Mouse (Mus musculus): Measurements from ENCODE around the gene Hist1h3b. TPM values are rescaled to one million over a fixed set of nuclear protein-coding genes. Genes with fewer than 3 reads are reported as not detected.

The Hist1h3b gene
- polyA plus RNA-seq, 1 experiment, result 0.88 TPM

DNA sequence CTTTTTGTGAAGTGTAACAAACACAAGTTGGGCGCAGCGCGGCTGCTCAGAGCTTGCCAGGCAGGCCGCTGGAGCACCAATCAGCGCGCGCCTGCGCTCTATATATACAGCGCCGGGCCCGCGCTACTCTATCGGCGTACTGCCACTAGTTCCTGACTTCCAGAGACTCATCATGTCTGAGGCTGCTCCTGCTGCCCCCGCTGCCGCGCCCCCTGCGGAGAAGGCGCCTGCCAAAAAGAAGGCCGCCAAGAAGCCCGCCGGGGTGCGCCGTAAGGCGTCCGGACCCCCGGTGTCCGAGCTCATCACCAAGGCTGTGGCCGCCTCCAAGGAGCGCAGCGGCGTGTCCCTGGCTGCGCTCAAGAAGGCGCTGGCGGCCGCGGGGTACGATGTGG, 13.4 kb upstream of the Hist1h3b start, which contains the start of gene Hist1h1c:
TSS of gene Hist1h1c (plus strand) at position 132 of the 392 bp plus-strand sequence.
- H3K27me3 ChIP-seq (replicated peaks; ENCODE audit: control insufficient read depth, insufficient read depth, low read length), result no peaks in the 10 kb centered on the region
- peak within 1 kb of the TSS; percentile 98 for H3K27ac ChIP-seq (ENCODE audit: insufficient read depth, low read depth, low read length)
- H3K36me3 ChIP-seq (ENCODE audit: control insufficient read depth, insufficient read depth, low read length), result peaks cover 3% of the 10 kb centered on the region; the same call in 1 of the 2 replicates
- H3K4me3 ChIP-seq (ENCODE audit: insufficient read depth, low read depth, low read length), result peak within 1 kb of the TSS; percentile 69
- H3K4me1 ChIP-seq (ENCODE audit: control insufficient read depth, insufficient read depth, low read length), result peaks cover 4% of the 10 kb centered on the region; the same call in 1 of the 2 replicates
- under 1% methylated on average over 38 of the region's 38 CpGs for WGBS
- DNase-seq, result peak; percentile 94
- TF ChIP-seq CTCF (conservative IDR thresholded peaks at IDR 0.05; ENCODE audit: insufficient read depth, insufficient read length, low read depth, low read length), result no peak
- peak; percentile 91 for TF ChIP-seq POLR2A (IDR thresholded peaks at IDR 0.05; ENCODE audit: low read depth, low read length)

DNA sequence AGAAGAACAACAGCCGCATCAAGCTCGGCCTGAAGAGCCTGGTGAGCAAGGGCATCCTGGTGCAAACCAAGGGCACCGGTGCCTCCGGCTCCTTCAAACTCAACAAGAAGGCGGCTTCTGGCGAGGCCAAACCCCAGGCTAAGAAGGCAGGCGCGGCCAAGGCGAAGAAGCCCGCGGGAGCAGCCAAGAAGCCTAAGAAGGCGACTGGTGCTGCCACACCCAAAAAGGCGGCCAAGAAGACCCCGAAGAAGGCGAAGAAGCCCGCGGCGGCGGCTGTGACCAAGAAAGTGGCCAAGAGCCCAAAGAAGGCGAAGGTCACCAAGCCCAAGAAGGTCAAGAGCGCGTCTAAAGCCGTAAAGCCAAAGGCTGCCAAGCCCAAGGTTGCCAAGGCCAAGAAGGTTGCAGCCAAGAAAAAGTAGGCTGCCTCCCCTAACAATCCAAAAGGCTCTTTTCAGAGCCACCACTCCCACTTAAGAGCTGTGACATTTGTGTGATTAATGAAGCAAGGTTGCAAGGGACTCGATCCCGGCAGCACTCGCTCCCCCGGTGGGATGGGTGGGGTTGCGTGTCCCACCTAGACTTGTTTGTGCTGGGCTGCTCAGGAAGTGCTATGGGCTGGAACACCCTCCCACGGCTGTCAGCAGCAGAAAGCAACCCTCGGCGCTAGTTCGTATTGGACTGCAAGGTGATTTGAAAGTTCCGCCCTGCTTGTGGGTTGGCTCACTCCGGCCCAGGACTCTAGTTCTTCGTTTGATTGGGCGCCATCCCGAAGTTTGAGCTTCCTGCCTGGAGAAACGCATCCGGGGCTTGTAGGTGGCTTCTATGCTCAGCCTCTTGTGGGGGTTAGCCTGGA, 12.8 kb upstream of the Hist1h3b start:
- Histone ChIP-seq H3K36me3 (ENCODE audit: control insufficient read depth, insufficient read depth, low read length) (peaks cover 3% of the 10 kb centered on the region; the same call in 1 of the 2 replicates), H3K27me3 (replicated peaks; ENCODE audit: control insufficient read depth, insufficient read depth, low read length) (no peaks in the 10 kb centered on the region), H3K4me3 (ENCODE audit: insufficient read depth, low read depth, low read length) (peak overlapping the region; percentile 69), H3K4me1 (ENCODE audit: control insufficient read depth, insufficient read depth, low read length) (peaks cover 4% of the 10 kb centered on the region; the same call in 1 of the 2 replicates), H3K27ac (ENCODE audit: insufficient read depth, low read depth, low read length) (peak overlapping the region; percentile 98)
- DNase-seq, result peak; percentile 99
- TF ChIP-seq POLR2A (IDR thresholded peaks at IDR 0.05; ENCODE audit: low read depth, low read length) (peak; percentile 70), CTCF (conservative IDR thresholded peaks at IDR 0.05; ENCODE audit: insufficient read depth, insufficient read length, low read depth, low read length) (no peak)
- WGBS, result under 1% methylated on average over 39 of the region's 39 CpGs

DNA sequence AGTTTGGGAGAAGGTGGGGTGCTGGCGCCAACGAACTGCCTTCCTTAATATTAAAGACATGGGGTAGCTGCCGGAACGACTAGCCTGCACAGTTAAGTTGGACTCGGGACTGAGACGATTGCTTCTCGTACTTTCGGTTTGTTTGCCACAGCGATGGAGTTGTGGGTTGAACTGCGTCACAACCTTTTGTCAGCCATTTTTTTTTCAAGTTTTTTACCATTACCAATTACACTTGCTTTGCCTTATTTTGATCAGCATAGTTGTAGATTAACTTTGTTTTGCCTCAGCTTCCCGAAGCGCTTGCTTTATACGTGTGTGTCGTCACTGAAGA, 12.2 kb upstream of the Hist1h3b start:
- TF ChIP-seq CTCF (conservative IDR thresholded peaks at IDR 0.05; ENCODE audit: insufficient read depth, insufficient read length, low read depth, low read length), result no peak
- TF ChIP-seq POLR2A (IDR thresholded peaks at IDR 0.05; ENCODE audit: low read depth, low read length), result no peak
- WGBS, result under 1% methylated on average over 14 of the region's 14 CpGs

DNA sequence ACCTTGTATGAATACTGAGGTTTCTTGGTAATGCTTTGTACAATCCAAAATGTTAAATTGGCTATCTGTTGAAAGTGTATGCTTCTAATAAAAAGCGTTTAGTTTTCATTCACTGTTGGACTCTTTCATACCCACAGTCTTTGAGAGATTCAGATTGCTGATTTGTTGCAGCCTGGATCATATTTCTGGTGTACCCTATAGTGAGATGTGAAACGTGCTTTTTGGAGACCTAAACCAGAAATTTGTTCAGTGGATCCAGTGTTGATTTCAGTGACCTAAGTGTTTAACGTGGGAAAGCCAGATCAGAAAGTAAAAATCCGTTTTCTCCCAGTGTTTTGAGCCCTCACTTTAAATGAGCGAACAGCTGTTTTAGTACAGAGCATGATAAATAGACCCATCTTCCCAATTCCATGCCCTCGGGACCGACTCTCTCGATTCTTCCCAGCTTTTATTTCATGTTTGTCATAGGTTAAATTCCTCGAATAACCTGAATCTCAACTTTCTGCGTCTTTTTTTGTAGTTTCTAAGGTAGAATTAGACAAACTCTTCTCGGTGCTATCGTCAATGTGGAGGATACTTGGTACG, 11.7 kb upstream of the Hist1h3b start:
- peaks cover 3% of the 10 kb centered on the region; the same call in 1 of the 2 replicates for H3K36me3 ChIP-seq (ENCODE audit: control insufficient read depth, insufficient read depth, low read length)
- TF ChIP-seq POLR2A (IDR thresholded peaks at IDR 0.05; ENCODE audit: low read depth, low read length), result no peak
- TF ChIP-seq CTCF (conservative IDR thresholded peaks at IDR 0.05; ENCODE audit: insufficient read depth, insufficient read length, low read depth, low read length), result no peak
- H3K4me1 ChIP-seq (ENCODE audit: control insufficient read depth, insufficient read depth, low read length), result peaks cover 4% of the 10 kb centered on the region; the same call in 1 of the 2 replicates
- DNase-seq, result no peak
- 17% methylated on average over 13 of the region's 13 CpGs for WGBS
- peak overlapping the region; percentile 97 for H3K27ac ChIP-seq (ENCODE audit: insufficient read depth, low read depth, low read length)
- H3K27me3 ChIP-seq (replicated peaks; ENCODE audit: control insufficient read depth, insufficient read depth, low read length), result no peaks in the 10 kb centered on the region
- peak overlapping the region; percentile 69 for H3K4me3 ChIP-seq (ENCODE audit: insufficient read depth, low read depth, low read length)

More for the DNA sequence above, 12.2 kb upstream of the Hist1h3b start:
- H3K36me3 ChIP-seq (ENCODE audit: control insufficient read depth, insufficient read depth, low read length), result peaks cover 3% of the 10 kb centered on the region; the same call in 1 of the 2 replicates
- H3K27me3 ChIP-seq (replicated peaks; ENCODE audit: control insufficient read depth, insufficient read depth, low read length), result no peaks in the 10 kb centered on the region
- H3K27ac ChIP-seq (ENCODE audit: insufficient read depth, low read depth, low read length), result peak overlapping the region; percentile 97
- H3K4me3 ChIP-seq (ENCODE audit: insufficient read depth, low read depth, low read length), result peak overlapping the region; percentile 69
- DNase-seq, result no peak
- peaks cover 4% of the 10 kb centered on the region; the same call in 1 of the 2 replicates for H3K4me1 ChIP-seq (ENCODE audit: control insufficient read depth, insufficient read depth, low read length)

DNA sequence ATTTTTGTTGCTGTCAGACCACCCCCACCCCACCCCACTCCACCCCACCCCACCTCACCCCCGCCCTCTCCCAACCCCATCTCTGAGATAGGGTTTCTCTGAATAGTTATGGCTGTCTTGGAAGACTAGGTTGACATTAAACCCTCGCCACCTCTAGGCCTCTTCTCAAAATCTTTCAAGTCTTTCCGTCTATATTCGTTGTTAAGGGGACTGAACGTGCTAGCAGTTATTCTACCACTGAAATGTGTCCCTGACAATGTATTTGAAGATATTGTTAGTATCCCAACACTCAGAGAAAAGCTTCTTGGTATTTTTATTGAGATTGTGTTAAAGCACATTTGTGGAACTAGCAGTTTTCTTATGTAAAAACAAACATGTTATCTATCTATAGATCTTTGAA, 11.2 kb upstream of the Hist1h3b start:
- no peak overlapping the region for H3K27ac ChIP-seq (ENCODE audit: insufficient read depth, low read depth, low read length)
- 55% methylated on average over 5 of the region's 5 CpGs for WGBS
- H3K27me3 ChIP-seq (replicated peaks; ENCODE audit: control insufficient read depth, insufficient read depth, low read length), result no peaks in the 10 kb centered on the region
- no peak overlapping the region for H3K4me3 ChIP-seq (ENCODE audit: insufficient read depth, low read depth, low read length)
- H3K36me3 ChIP-seq (ENCODE audit: control insufficient read depth, insufficient read depth, low read length), result peaks cover 3% of the 10 kb centered on the region; the same call in 1 of the 2 replicates
- TF ChIP-seq POLR2A (IDR thresholded peaks at IDR 0.05; ENCODE audit: low read depth, low read length) (no peak), CTCF (conservative IDR thresholded peaks at IDR 0.05; ENCODE audit: insufficient read depth, insufficient read length, low read depth, low read length) (no peak)
- H3K4me1 ChIP-seq (ENCODE audit: control insufficient read depth, insufficient read depth, low read length), result peaks cover 5% of the 10 kb centered on the region; the same call in 1 of the 2 replicates
- no peak for DNase-seq

DNA sequence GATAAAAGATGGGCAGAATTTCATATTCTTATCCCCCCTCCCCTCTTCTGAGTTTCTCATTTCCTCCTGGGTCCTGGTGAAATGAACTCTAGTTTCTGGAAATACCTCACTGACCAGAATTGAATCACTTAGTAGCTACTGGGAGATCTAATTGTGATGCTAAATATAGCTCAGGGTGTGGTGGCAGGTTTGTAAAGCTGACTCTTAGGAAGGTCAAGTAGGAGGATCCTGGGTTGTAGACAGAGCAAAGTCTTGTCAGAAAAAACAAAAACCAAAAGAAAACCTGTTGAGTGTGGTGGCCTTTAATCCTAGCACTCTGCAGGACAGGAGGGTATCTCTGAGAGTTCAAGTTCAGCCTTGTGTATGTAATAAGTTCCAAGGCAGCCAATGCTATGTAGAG, 10.1 kb upstream of the Hist1h3b start:
- peaks cover 7% of the 10 kb centered on the region; the same call in 1 of the 2 replicates for H3K4me1 ChIP-seq (ENCODE audit: control insufficient read depth, insufficient read depth, low read length)
- no peak for TF ChIP-seq CTCF (conservative IDR thresholded peaks at IDR 0.05; ENCODE audit: insufficient read depth, insufficient read length, low read depth, low read length)
- no peak for TF ChIP-seq POLR2A (IDR thresholded peaks at IDR 0.05; ENCODE audit: low read depth, low read length)
- H3K36me3 ChIP-seq (ENCODE audit: control insufficient read depth, insufficient read depth, low read length), result peaks cover 3% of the 10 kb centered on the region; the same call in 1 of the 2 replicates
- no peak overlapping the region for H3K27ac ChIP-seq (ENCODE audit: insufficient read depth, low read depth, low read length)
- DNase-seq, result no peak
- H3K27me3 ChIP-seq (replicated peaks; ENCODE audit: control insufficient read depth, insufficient read depth, low read length), result no peaks in the 10 kb centered on the region
- no peak overlapping the region for H3K4me3 ChIP-seq (ENCODE audit: insufficient read depth, low read depth, low read length)

DNA sequence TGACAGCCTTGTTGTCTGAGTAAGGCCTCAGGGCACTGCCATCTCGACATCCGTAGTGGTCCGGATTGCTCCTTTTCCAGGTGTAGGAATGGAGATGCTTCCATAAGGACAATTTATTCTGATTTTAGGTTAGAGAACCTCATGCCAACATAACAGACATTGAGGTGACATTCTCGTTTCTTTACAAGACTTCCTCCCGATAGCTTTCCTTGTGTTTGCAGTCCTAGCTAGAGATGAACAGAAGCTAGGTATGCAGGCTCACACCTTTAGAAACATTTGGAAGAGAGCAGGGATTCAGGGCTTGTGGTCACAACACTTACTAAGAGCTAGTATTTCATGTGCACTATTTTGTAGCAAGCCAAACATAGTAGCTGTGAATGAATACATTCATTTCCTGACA, 8.9 kb upstream of the Hist1h3b start:
- DNase-seq, result no peak
- H3K4me1 ChIP-seq (ENCODE audit: control insufficient read depth, insufficient read depth, low read length), result peaks cover 7% of the 10 kb centered on the region; the same call in 1 of the 2 replicates
- H3K4me3 ChIP-seq (ENCODE audit: insufficient read depth, low read depth, low read length), result no peak overlapping the region
- no peak for TF ChIP-seq CTCF (conservative IDR thresholded peaks at IDR 0.05; ENCODE audit: insufficient read depth, insufficient read length, low read depth, low read length)
- TF ChIP-seq POLR2A (IDR thresholded peaks at IDR 0.05; ENCODE audit: low read depth, low read length), result no peak
- H3K27ac ChIP-seq (ENCODE audit: insufficient read depth, low read depth, low read length), result no peak overlapping the region
- H3K36me3 ChIP-seq (ENCODE audit: control insufficient read depth, insufficient read depth, low read length), result peaks cover 3% of the 10 kb centered on the region; the same call in 1 of the 2 replicates
- no peaks in the 10 kb centered on the region for H3K27me3 ChIP-seq (replicated peaks; ENCODE audit: control insufficient read depth, insufficient read depth, low read length)
- 83% methylated on average over 5 of the region's 5 CpGs for WGBS
